Mouse (Mus musculus) testis, adult 2 months (tissue): ENCODE measurements around the gene Prkcb. TPM values are rescaled to one million over a fixed set of nuclear protein-coding genes. Genes with fewer than 3 reads are reported as not detected.

Experiments used
- H3K27ac ChIP-seq: fragments of 200-500 bp; 2 replicates; pipeline ENCODE4 v1.5.1; 2012; ENCODE audit warnings: low read depth, low read length; ENCODE audit not compliant: control insufficient read depth, insufficient read depth
- H3K27me3 ChIP-seq: fragments of 200-500 bp; 2 replicates; pipeline ENCODE4 v1.6.1; 2012; ENCODE audit warnings: mild to moderate bottlenecking, low read length, moderate library complexity; ENCODE audit not compliant: control insufficient read depth, insufficient read depth
- H3K36me3 ChIP-seq: fragments of 200-500 bp; 2 replicates; pipeline ENCODE4 v1.6.1; 2012; ENCODE audit warnings: mild to moderate bottlenecking, low read length; ENCODE audit not compliant: control insufficient read depth, insufficient read depth
- H3K4me1 ChIP-seq: fragments of 200-500 bp; 2 replicates; pipeline ENCODE4 v1.6.1; 2012; ENCODE audit warnings: low read length; ENCODE audit not compliant: control insufficient read depth, insufficient read depth
- H3K4me3 ChIP-seq: fragments of 200-500 bp; 2 replicates; pipeline ENCODE4 v1.5.1; 2012; ENCODE audit warnings: low read depth, mild to moderate bottlenecking, low read length, moderate library complexity, mixed read lengths; ENCODE audit not compliant: control insufficient read depth
- CTCF ChIP-seq: fragments of 200-500 bp; IDR thresholded peaks from 2 replicates; pipeline ENCODE4 v1.5.1; 2012; ENCODE audit warnings: low read depth, mild to moderate bottlenecking, inconsistent platforms, low read length, moderate library complexity; ENCODE audit not compliant: control insufficient read depth, insufficient read depth, insufficient replicate concordance
- POLR2A ChIP-seq: fragments of 200-500 bp; IDR thresholded peaks from 2 replicates; pipeline ENCODE4 v1.6.1; 2012; ENCODE audit warnings: low read depth, mild to moderate bottlenecking, inconsistent platforms, low read length, moderate library complexity; ENCODE audit not compliant: control insufficient read depth
- polyA plus RNA-seq: library from polyadenylated mRNA; depleted of rRNA; stranded (reverse); fragments of >200 nt; gene quantifications from 2 replicates; pipeline ENCODE4 v1.2.3, GENCODE M21; 2012

The Prkcb gene
- polyA plus RNA-seq, 1 experiment, result 3.4 TPM

- Histone ChIP-seq H3K4me1 (no peaks in the 10 kb centered on the region), H3K27me3 (no peaks in the 10 kb centered on the region), H3K27ac (no peak overlapping the region), H3K36me3 (no peaks in the 10 kb centered on the region), H3K4me3 (no peak overlapping the region)
- TF ChIP-seq POLR2A (no peak), CTCF (no peak)
Observed at GRCm38 (mm10) chr7:122384891-122385290, 96.3 kb downstream of the Prkcb start.

DNA sequence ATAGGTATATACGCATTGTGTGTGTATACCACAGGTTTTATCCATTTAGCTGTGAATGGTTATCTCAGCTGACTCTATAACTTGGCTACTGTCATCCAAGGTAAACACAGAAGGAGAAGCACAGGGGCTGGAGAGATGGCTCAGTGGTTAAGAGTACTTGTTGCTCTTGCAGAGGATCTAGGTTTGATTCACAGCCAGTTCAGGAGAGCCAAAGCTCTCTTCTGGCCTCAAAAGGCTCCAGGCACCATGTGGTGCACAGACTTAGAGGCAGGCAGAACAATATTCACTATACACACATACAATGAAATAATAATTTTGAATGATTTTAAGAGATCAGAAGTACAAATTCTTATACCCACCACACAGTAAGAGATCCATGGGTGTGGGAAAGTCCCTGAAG, 98.0 kb downstream of the Prkcb start:
- H3K36me3 ChIP-seq, result no peaks in the 10 kb centered on the region
- H3K4me1 ChIP-seq, result no peaks in the 10 kb centered on the region
- H3K4me3 ChIP-seq, result no peak overlapping the region
- no peak overlapping the region for H3K27ac ChIP-seq
- TF ChIP-seq CTCF (no peak), POLR2A (no peak)
- no peaks in the 10 kb centered on the region for H3K27me3 ChIP-seq

GRCm38 (mm10) chr7:122387896-122388295, 99.3 kb downstream of the Prkcb start:
- H3K36me3 ChIP-seq, result no peaks in the 10 kb centered on the region
- H3K4me1 ChIP-seq, result no peaks in the 10 kb centered on the region
- no peaks in the 10 kb centered on the region for H3K27me3 ChIP-seq
- TF ChIP-seq CTCF, result no peak
- TF ChIP-seq POLR2A, result no peak
- no peak overlapping the region for H3K4me3 ChIP-seq
- no peak overlapping the region for H3K27ac ChIP-seq

DNA sequence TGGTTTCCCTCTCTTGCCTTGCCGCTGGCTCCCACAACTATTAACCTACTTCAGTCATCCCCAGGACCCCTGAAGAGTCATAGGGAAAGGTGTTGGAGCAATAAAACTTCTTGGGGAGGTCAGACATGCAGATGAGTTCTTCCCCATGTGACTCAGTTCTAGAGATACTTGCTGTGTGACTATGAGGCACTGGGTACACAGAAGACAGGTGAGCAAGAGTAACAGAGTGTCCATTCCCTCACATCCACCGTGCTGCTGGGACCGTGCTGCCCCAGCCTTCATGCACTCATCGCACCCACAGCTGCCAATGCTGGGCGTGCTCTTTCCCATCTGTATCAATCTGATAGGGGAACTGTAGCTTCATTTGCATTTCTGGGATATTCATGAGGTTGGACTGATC, 100.3 kb downstream of the Prkcb start:
- no peaks in the 10 kb centered on the region for H3K36me3 ChIP-seq
- H3K4me1 ChIP-seq, result no peaks in the 10 kb centered on the region
- no peak overlapping the region for H3K4me3 ChIP-seq
- no peak overlapping the region for H3K27ac ChIP-seq
- TF ChIP-seq POLR2A, result no peak
- TF ChIP-seq CTCF, result no peak
- H3K27me3 ChIP-seq, result no peaks in the 10 kb centered on the region

- no peak for TF ChIP-seq CTCF
- no peak for TF ChIP-seq POLR2A
- H3K27me3 ChIP-seq, result no peaks in the 10 kb centered on the region
- H3K4me3 ChIP-seq, result no peak overlapping the region
- H3K4me1 ChIP-seq, result no peaks in the 10 kb centered on the region
- no peak overlapping the region for H3K27ac ChIP-seq
- no peaks in the 10 kb centered on the region for H3K36me3 ChIP-seq
Observed at GRCm38 (mm10) chr7:122389633-122390032, 101.1 kb downstream of the Prkcb start.

DNA sequence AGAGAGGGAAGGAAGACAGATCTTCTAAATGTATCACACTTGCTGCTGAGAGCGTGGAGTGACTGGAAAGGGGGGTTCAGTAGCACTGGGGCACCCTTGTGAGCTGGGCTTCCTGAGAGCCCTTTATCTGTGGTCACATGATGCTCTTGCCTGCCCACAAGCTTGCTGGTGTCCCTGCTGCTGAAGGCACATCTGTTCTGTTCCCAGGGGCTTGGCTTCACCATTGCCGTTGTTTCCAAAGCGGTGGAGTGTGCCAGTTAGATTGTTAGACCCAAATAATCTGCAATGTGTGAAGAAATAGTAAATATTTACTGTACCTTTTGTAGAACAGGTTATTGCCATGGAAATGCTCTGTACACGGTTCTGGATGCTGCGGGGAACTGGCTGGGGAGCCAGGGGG, 101.6 kb downstream of the Prkcb start:
- no peak for TF ChIP-seq CTCF
- no peak for TF ChIP-seq POLR2A
- no peak overlapping the region for H3K27ac ChIP-seq
- H3K36me3 ChIP-seq, result no peaks in the 10 kb centered on the region
- no peak overlapping the region for H3K4me3 ChIP-seq
- H3K4me1 ChIP-seq, result no peaks in the 10 kb centered on the region
- H3K27me3 ChIP-seq, result no peaks in the 10 kb centered on the region

DNA sequence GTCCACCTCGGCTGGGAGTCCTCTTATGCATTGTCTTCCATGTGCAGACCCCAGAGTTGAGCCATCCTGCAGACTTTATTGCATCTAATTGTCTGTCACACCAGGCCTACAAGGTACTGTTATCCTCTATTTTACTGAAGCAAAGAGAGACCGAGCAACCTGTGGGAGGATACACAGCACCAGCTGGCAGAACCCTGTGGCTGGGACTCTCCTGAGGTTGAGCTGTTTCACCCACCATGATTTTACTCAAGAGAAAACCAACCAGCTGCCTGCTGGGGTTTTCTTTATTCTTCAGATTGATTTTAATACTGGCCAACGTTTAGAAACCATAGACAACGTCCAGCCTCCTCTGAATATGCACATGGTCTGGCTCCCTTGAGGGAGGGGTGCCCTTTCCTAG, 102.1 kb downstream of the Prkcb start:
- Histone ChIP-seq H3K27me3 (no peaks in the 10 kb centered on the region), H3K36me3 (no peaks in the 10 kb centered on the region), H3K27ac (no peak overlapping the region), H3K4me3 (no peak overlapping the region), H3K4me1 (no peaks in the 10 kb centered on the region)
- TF ChIP-seq POLR2A (no peak), CTCF (no peak)

GRCm38 (mm10) chr7:122391382-122391781, 102.8 kb downstream of the Prkcb start:
- no peaks in the 10 kb centered on the region for H3K27me3 ChIP-seq
- H3K27ac ChIP-seq, result no peak overlapping the region

More at GRCm38 (mm10) chr7:122391382-122391781, 102.8 kb downstream of the Prkcb start:
- H3K4me1 ChIP-seq, result no peaks in the 10 kb centered on the region
- TF ChIP-seq POLR2A, result no peak
- TF ChIP-seq CTCF, result no peak
- H3K4me3 ChIP-seq, result no peak overlapping the region
- no peaks in the 10 kb centered on the region for H3K36me3 ChIP-seq
